Mouse (Mus musculus): ENCODE measurements around the gene BC053393. TPM values are rescaled to one million over a fixed set of nuclear protein-coding genes. Genes with fewer than 3 reads are reported as not detected.

BC053393 gene
- polyA plus RNA-seq (2014; fragmentation: Illumina TruSeq; extraction: RNeasy Lipid Tissue Mini Kit (QIAGEN cat#74804); ENCODE audit: insufficient read depth, low read depth, low replicate concordance), result not detected

GRCm38 (mm10) chr11:46571327-46571726 lies at the start of gene BC053393:
TSS of gene BC053393 (plus strand) at chr11:46571536.

GRCm38 (mm10) chr11:46523912-46524311 lies 47.4 kb upstream of the BC053393 start, which contains the start of gene Gm12169:
TSS of gene Gm12169 (plus strand) at chr11:46524212.

GRCm38 (mm10) chr11:46629211-46629795 lies 58.0 kb downstream of the BC053393 start, which contains the start of gene Dppa1:
TSS of gene Dppa1 (minus strand) at chr11:46629261.

Other genes with a start within 250 kb of the BC053393 start
- 2.7 TPM for gene Itk, start 182.0 kb upstream of the BC053393 start, polyA plus RNA-seq (2014; fragmentation: Illumina TruSeq; extraction: RNeasy Lipid Tissue Mini Kit (QIAGEN cat#74804); ENCODE audit: insufficient read depth, low read depth, low replicate concordance)
- 0.17 TPM for gene Fam71b, start 175.0 kb upstream of the BC053393 start, polyA plus RNA-seq (2014; fragmentation: Illumina TruSeq; extraction: RNeasy Lipid Tissue Mini Kit (QIAGEN cat#74804); ENCODE audit: insufficient read depth, low read depth, low replicate concordance)
- 27.5 TPM for gene Med7, start 134.6 kb upstream of the BC053393 start, polyA plus RNA-seq (2014; fragmentation: Illumina TruSeq; extraction: RNeasy Lipid Tissue Mini Kit (QIAGEN cat#74804); ENCODE audit: insufficient read depth, low read depth, low replicate concordance)
- gene Havcr2, start 116.6 kb upstream of the BC053393 start, polyA plus RNA-seq (2014; fragmentation: Illumina TruSeq; extraction: RNeasy Lipid Tissue Mini Kit (QIAGEN cat#74804); ENCODE audit: insufficient read depth, low read depth, low replicate concordance), result 2.9 TPM
- gene Gm12169, start 47.3 kb upstream of the BC053393 start, polyA plus RNA-seq (2014; fragmentation: Illumina TruSeq; extraction: RNeasy Lipid Tissue Mini Kit (QIAGEN cat#74804); ENCODE audit: insufficient read depth, low read depth, low replicate concordance), result not detected
- gene Dppa1, start 57.7 kb downstream of the BC053393 start, polyA plus RNA-seq (2014; fragmentation: Illumina TruSeq; extraction: RNeasy Lipid Tissue Mini Kit (QIAGEN cat#74804); ENCODE audit: insufficient read depth, low read depth, low replicate concordance), result not detected
- gene Timd2, start 135.5 kb downstream of the BC053393 start, polyA plus RNA-seq (2014; fragmentation: Illumina TruSeq; extraction: RNeasy Lipid Tissue Mini Kit (QIAGEN cat#74804); ENCODE audit: insufficient read depth, low read depth, low replicate concordance), result not detected
- 0.38 TPM for gene Havcr1, start 163.5 kb downstream of the BC053393 start, polyA plus RNA-seq (2014; fragmentation: Illumina TruSeq; extraction: RNeasy Lipid Tissue Mini Kit (QIAGEN cat#74804); ENCODE audit: insufficient read depth, low read depth, low replicate concordance)
- 2.4 TPM for gene Timd4, start 239.3 kb downstream of the BC053393 start, polyA plus RNA-seq (2014; fragmentation: Illumina TruSeq; extraction: RNeasy Lipid Tissue Mini Kit (QIAGEN cat#74804); ENCODE audit: insufficient read depth, low read depth, low replicate concordance)